Mouse (Mus musculus) urinary bladder, postnatal 10 days (tissue): ENCODE measurements around the gene Gm5935.
"Not testable (repeated sequence)": the region's sequence is repeated elsewhere in the genome, so short reads cannot be mapped to it uniquely, and the experiment has no call there.

Source experiments
- DNase-seq: peaks from one replicate; pipeline ENCODE4 v3.0.0; 2022; ENCODE audit warnings: low spot score

Gene Gm5935

DNA sequence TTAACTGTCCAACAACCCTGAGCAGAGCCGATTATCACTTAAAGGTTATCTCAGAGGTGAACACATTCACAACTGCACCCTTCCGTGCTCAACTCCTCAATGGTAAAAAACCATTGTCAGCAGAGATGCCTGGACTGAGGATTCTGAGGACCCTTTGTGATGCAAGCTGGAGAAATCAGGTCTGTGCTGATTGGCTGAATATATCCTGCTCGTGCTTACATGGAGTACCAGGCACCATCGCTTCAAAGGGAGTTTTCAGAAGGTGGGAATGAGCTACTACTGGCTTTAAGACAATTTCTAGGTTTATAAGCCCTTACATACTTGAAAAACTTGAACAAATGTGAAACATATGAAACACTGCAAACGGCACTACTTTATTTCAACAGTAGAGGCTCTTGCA is at the start of gene Gm5935:
Gene Gm5935 (minus strand): TSS at position 101 of the 400 bp plus-strand sequence.
- not testable (repeated sequence) for DNase-seq
